Mouse (Mus musculus) neural tube, embryonic 15.5 days (tissue): ENCODE measurements around the gene Vwa2. TPM values are rescaled to one million over a fixed set of nuclear protein-coding genes. Genes with fewer than 3 reads are reported as not detected.

Experiments
- ATAC-seq: fragments of 200-750 bp; cut with Nextera tagmentation; 2 replicates; pipeline ENCODE4 v1.8.0; 2017; ENCODE audit warnings: mild to moderate bottlenecking, moderate TSS enrichment, moderate library complexity; ENCODE audit not compliant: low FRiP score
- H3K27ac ChIP-seq: fragments of 300-500 bp; sonication (generic); replicated peaks from 2 replicates; pipeline ENCODE4 v1.5.1; 2015; ENCODE audit warnings: mild to moderate bottlenecking, inconsistent platforms
- H3K27me3 ChIP-seq: fragments of 300-500 bp; sonication (generic); replicated peaks from 2 replicates; pipeline ENCODE4 v1.6.1; 2015; ENCODE audit warnings: inconsistent platforms
- H3K36me3 ChIP-seq: fragments of 300-500 bp; sonication (generic); 2 replicates; pipeline ENCODE4 v1.6.1; 2015; ENCODE audit warnings: inconsistent platforms
- H3K4me1 ChIP-seq: fragments of 300-500 bp; sonication (generic); 2 replicates; pipeline ENCODE4 v1.6.1; 2015; ENCODE audit warnings: inconsistent platforms
- H3K4me2 ChIP-seq: fragments of 300-500 bp; sonication (generic); 2 replicates; pipeline ENCODE4 v1.6.1; 2015; ENCODE audit warnings: inconsistent platforms, mild to moderate bottlenecking, moderate library complexity
- H3K4me3 ChIP-seq: fragments of 300-500 bp; sonication (generic); replicated peaks from 2 replicates; pipeline ENCODE4 v1.5.1; 2015; ENCODE audit warnings: mild to moderate bottlenecking, inconsistent platforms
- H3K9ac ChIP-seq: fragments of 300-500 bp; sonication (generic); replicated peaks from 2 replicates; pipeline ENCODE4 v1.6.1; 2015; ENCODE audit warnings: mild to moderate bottlenecking, inconsistent platforms
- H3K9me3 ChIP-seq: fragments of 300-500 bp; sonication (generic); replicated peaks from 2 replicates; pipeline ENCODE4 v1.6.1; 2016; ENCODE audit warnings: inconsistent platforms
- WGBS: fragments of 180-500 bp; shearing (Covaris S2); methylation state at CpG from one replicate; pipeline ENCODE4 v1.1.7; 2015; ENCODE audit warnings: mixed read lengths; 5-methylcytosine and 5-hydroxymethylcytosine counted together
- polyA plus RNA-seq: library from polyadenylated mRNA; unstranded; fragments of >200 nt; fragmentation: Nextera tagmentation; extraction: Ambion mirVana; gene quantifications from 2 replicates; pipeline ENCODE4 v1.2.1, GENCODE M21; 2015

The Vwa2 gene
- polyA plus RNA-seq, 1 experiment from 2014 or later = 0.33 TPM

GRCm38 (mm10) chr19:56937911-56938310 is 63.9 kb downstream of the Vwa2 start:
- Histone ChIP-seq H3K9me3 (no peaks in the 10 kb centered on the region), H3K36me3 (no peaks in the 10 kb centered on the region), H3K4me2 (no peak overlapping the region), H3K9ac (no peak overlapping the region), H3K4me3 (no peak overlapping the region), H3K27me3 (no peaks in the 10 kb centered on the region), H3K4me1 (no peaks in the 10 kb centered on the region), H3K27ac (no peak overlapping the region)
- 90% methylated on average over 5 of the region's 5 CpGs for WGBS
- ATAC-seq = no peak

- Histone ChIP-seq H3K27me3 (no peaks in the 10 kb centered on the region), H3K9ac (no peak overlapping the region), H3K9me3 (no peaks in the 10 kb centered on the region), H3K4me3 (no peak overlapping the region), H3K4me2 (no peak overlapping the region), H3K27ac (no peak overlapping the region), H3K4me1 (no peaks in the 10 kb centered on the region), H3K36me3 (no peaks in the 10 kb centered on the region)
- WGBS = 82% methylated on average over 9 of the region's 9 CpGs
- ATAC-seq = no peak
These were observed 65.8 kb downstream of the Vwa2 start for GRCm38 (mm10) chr19:56939826-56940225.

DNA sequence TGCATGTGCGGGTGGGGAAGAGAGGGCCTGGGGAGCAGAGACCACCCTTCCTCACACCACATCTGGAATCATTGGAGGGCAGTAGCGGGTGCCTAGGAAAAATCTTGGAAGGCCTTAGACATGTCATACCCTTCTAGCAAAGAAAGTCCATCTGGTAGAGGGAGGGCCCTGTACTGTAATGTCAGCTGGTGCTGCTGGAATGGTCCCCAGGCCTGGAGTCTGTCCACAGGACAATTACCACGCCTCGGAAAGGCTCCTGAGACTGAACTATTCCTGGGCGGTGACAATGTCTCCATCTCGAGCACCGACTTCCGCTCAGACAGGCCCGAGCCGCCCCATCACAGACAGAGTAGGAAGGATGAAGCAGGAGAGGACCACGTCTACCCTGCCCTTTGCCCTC is 66.5 kb downstream of the Vwa2 start:
- H3K27me3 ChIP-seq = no peaks in the 10 kb centered on the region
- 97% methylated on average over 11 of the region's 11 CpGs for WGBS
- H3K4me1 ChIP-seq = peaks cover 4% of the 10 kb centered on the region; the same call in 1 of the 2 replicates
- no peak for ATAC-seq
- H3K4me3 ChIP-seq = no peak overlapping the region
- H3K9me3 ChIP-seq = no peaks in the 10 kb centered on the region
- no peak overlapping the region for H3K27ac ChIP-seq
- H3K9ac ChIP-seq = no peak overlapping the region
- H3K36me3 ChIP-seq = no peaks in the 10 kb centered on the region
- no peak overlapping the region for H3K4me2 ChIP-seq

- Histone ChIP-seq H3K9ac (no peak overlapping the region), H3K27me3 (no peaks in the 10 kb centered on the region), H3K4me2 (no peak overlapping the region), H3K9me3 (no peaks in the 10 kb centered on the region), H3K36me3 (no peaks in the 10 kb centered on the region), H3K4me1 (peaks cover 14% of the 10 kb centered on the region), H3K4me3 (no peak overlapping the region), H3K27ac (no peak overlapping the region)
- no peak for ATAC-seq
- WGBS = 91% methylated on average over 7 of the region's 7 CpGs
These were observed 68.2 kb downstream of the Vwa2 start for GRCm38 (mm10) chr19:56942216-56942615.

GRCm38 (mm10) chr19:56944211-56944610 is 70.2 kb downstream of the Vwa2 start:
- 78% methylated on average over 9 of the region's 9 CpGs for WGBS
- Histone ChIP-seq H3K27ac (no peak overlapping the region), H3K9me3 (no peaks in the 10 kb centered on the region), H3K4me2 (no peak overlapping the region), H3K36me3 (no peaks in the 10 kb centered on the region), H3K9ac (no peak overlapping the region), H3K27me3 (no peaks in the 10 kb centered on the region), H3K4me3 (no peak overlapping the region), H3K4me1 (peaks cover 19% of the 10 kb centered on the region)
- ATAC-seq = no peak

GRCm38 (mm10) chr19:56944826-56945225 is 70.8 kb downstream of the Vwa2 start:
- Histone ChIP-seq H3K27me3 (no peaks in the 10 kb centered on the region), H3K9ac (no peak overlapping the region), H3K36me3 (no peaks in the 10 kb centered on the region), H3K4me1 (peaks cover 19% of the 10 kb centered on the region), H3K4me2 (no peak overlapping the region), H3K27ac (no peak overlapping the region), H3K9me3 (no peaks in the 10 kb centered on the region), H3K4me3 (no peak overlapping the region)
- no peak for ATAC-seq
- 100% methylated on average over 3 of the region's 3 CpGs for WGBS

DNA sequence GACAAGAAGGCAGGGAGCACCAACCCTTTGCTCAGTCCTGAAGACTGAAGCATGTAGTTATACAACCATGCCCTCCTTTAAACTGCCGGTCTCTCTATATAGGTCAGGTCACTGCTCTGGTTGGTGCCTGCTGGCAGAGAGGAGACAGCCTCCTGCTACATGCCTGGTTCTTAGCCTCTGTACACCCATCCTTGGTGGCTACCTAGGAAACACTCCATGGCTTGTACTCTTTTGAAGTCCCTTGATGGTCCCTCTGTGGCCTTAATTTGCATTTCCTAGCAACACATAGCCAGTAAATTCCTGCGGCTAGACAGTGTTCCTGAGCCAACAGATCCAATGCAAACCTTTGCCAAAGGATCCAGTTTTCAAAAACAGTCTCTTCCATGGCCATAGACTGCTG is 71.6 kb downstream of the Vwa2 start:
- no peak overlapping the region for H3K9ac ChIP-seq
- no peak for ATAC-seq
- WGBS = 53% methylated on average over 2 of the region's 2 CpGs

DNA sequence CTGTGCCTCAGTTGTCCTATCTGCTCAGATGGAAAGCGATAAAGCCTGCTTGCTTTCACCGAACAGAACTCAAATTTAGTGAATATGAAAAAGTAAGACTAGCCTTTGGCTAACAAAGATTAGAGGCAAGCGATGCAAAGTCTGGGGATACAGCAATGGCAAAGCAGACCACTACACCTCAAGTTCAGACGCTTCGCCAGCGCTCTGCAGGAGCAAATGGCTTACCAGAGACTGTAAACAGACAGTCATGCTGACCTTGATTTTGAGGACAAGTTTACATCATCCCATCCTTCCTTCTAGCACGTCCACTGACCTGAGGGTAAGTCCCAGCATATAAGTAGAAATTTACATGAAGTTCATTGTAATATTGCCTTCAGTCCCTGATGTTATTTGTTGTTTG is 72.2 kb downstream of the Vwa2 start:
- no peak overlapping the region for H3K4me3 ChIP-seq
- no peaks in the 10 kb centered on the region for H3K36me3 ChIP-seq
- H3K27ac ChIP-seq = no peak overlapping the region
- H3K4me2 ChIP-seq = no peak overlapping the region
- WGBS = 94% methylated on average over 7 of the region's 7 CpGs
- peaks cover 19% of the 10 kb centered on the region for H3K4me1 ChIP-seq
- ATAC-seq = no peak
- H3K9me3 ChIP-seq = no peaks in the 10 kb centered on the region
- H3K9ac ChIP-seq = no peak overlapping the region
- no peaks in the 10 kb centered on the region for H3K27me3 ChIP-seq

More for the DNA sequence above, 71.6 kb downstream of the Vwa2 start:
- Histone ChIP-seq H3K4me2 (no peak overlapping the region), H3K9me3 (no peaks in the 10 kb centered on the region), H3K27me3 (no peaks in the 10 kb centered on the region), H3K4me1 (peaks cover 19% of the 10 kb centered on the region), H3K36me3 (no peaks in the 10 kb centered on the region), H3K27ac (no peak overlapping the region; the same call in 1 of the 2 replicates), H3K4me3 (no peak overlapping the region)

DNA sequence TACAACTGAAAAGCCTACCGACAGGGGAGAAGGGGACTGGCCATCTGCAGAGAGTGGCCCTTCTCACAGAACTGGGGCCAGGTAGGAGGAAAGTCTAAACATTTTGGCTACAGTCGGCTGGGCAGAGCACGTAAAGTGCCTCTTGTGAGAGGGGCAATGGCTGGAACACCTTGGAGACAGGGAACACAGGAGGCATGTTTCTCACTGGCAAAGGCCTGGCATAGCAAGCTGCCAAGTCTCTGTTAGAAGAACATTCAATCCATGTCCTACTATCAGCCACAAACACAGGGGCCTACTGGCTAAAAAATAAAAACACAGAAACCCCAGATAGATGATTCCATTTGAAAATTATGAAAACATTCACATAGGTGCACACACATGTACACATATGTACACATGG is 72.7 kb downstream of the Vwa2 start:
- WGBS = 90% methylated on average over 3 of the region's 3 CpGs
- H3K27ac ChIP-seq = no peak overlapping the region
- H3K9me3 ChIP-seq = no peaks in the 10 kb centered on the region
- H3K4me3 ChIP-seq = no peak overlapping the region
- H3K36me3 ChIP-seq = no peaks in the 10 kb centered on the region
- peaks cover 19% of the 10 kb centered on the region for H3K4me1 ChIP-seq
- H3K27me3 ChIP-seq = no peaks in the 10 kb centered on the region
- no peak for ATAC-seq
- no peak overlapping the region for H3K4me2 ChIP-seq
- H3K9ac ChIP-seq = no peak overlapping the region

GRCm38 (mm10) chr19:56947971-56948610 is 74.0 kb downstream of the Vwa2 start:
- peaks cover 19% of the 10 kb centered on the region for H3K4me1 ChIP-seq
- no peaks in the 10 kb centered on the region for H3K27me3 ChIP-seq
- no peaks in the 10 kb centered on the region for H3K36me3 ChIP-seq
- no peak overlapping the region for H3K9ac ChIP-seq
- 66% methylated on average over 6 of the region's 6 CpGs for WGBS
- no peak overlapping the region for H3K4me2 ChIP-seq
- no peak for ATAC-seq
- no peak overlapping the region for H3K4me3 ChIP-seq
- no peak overlapping the region for H3K27ac ChIP-seq
- H3K9me3 ChIP-seq = no peaks in the 10 kb centered on the region

DNA sequence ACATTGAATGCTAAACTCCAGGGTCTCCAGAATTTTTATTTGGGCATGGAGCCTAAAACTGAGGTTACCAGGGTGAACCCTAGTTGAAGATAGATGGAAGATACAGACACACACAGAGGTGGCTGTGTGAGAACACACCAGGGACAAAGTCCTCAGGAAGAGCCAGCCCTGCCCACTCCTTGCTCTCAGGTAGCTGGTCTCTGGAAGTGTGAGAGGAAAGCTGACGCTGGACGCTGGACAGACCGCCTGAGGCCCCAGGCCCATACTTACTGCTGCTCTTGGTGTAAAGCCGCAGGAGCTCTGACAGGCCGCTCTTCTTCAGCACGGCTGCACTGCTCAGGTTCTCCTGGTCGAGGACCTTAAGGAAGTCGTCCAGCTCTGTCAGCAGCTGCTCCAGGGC is 75.8 kb downstream of the Vwa2 start:
- no peak overlapping the region for H3K4me2 ChIP-seq
- 78% methylated on average over 8 of the region's 8 CpGs for WGBS
- no peak overlapping the region for H3K4me3 ChIP-seq
- H3K36me3 ChIP-seq = no peaks in the 10 kb centered on the region
- ATAC-seq = no peak
- H3K27ac ChIP-seq = no peak overlapping the region
- no peak overlapping the region for H3K9ac ChIP-seq
- H3K9me3 ChIP-seq = no peaks in the 10 kb centered on the region
- peaks cover 19% of the 10 kb centered on the region for H3K4me1 ChIP-seq
- no peaks in the 10 kb centered on the region for H3K27me3 ChIP-seq

DNA sequence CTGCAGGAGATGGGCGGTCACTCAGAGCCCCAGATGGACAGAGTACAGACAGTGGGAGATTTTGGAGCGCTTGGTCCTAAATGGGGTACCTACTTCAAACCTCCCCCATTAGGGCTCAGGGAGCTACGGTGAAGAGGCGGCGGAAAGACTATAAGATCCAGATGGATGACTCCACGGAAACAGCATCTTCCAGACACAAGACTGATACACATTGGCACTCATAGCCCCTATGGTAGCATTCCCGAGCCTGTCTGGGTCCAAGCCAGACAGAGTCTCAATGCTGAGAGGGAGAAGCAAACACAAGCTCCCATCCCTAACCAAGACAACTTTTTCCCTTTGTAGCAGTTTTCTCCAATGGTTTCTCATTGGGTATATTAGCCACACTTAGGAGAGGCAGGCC is 76.8 kb downstream of the Vwa2 start:
- Histone ChIP-seq H3K27ac (no peak overlapping the region), H3K4me2 (no peak overlapping the region), H3K4me3 (no peak overlapping the region), H3K36me3 (no peaks in the 10 kb centered on the region), H3K9ac (no peak overlapping the region), H3K4me1 (peaks cover 20% of the 10 kb centered on the region), H3K9me3 (no peaks in the 10 kb centered on the region), H3K27me3 (no peaks in the 10 kb centered on the region)
- WGBS = 66% methylated on average over 7 of the region's 7 CpGs
- ATAC-seq = no peak
